Mouse (Mus musculus) liver, embryonic 14.5 days (tissue): ENCODE results near the gene Thap3.

Source experiments
- CTCF ChIP-seq: IDR thresholded peaks from 2 replicates; pipeline ENCODE4 v1.5.1; 2016; ENCODE audit warnings: antibody characterized with exemption, low read depth, control low read depth
- EP300 ChIP-seq: IDR thresholded peaks from 2 replicates; pipeline ENCODE4 v1.6.1; 2016; ENCODE audit warnings: antibody characterized with exemption, low read depth

DNA sequence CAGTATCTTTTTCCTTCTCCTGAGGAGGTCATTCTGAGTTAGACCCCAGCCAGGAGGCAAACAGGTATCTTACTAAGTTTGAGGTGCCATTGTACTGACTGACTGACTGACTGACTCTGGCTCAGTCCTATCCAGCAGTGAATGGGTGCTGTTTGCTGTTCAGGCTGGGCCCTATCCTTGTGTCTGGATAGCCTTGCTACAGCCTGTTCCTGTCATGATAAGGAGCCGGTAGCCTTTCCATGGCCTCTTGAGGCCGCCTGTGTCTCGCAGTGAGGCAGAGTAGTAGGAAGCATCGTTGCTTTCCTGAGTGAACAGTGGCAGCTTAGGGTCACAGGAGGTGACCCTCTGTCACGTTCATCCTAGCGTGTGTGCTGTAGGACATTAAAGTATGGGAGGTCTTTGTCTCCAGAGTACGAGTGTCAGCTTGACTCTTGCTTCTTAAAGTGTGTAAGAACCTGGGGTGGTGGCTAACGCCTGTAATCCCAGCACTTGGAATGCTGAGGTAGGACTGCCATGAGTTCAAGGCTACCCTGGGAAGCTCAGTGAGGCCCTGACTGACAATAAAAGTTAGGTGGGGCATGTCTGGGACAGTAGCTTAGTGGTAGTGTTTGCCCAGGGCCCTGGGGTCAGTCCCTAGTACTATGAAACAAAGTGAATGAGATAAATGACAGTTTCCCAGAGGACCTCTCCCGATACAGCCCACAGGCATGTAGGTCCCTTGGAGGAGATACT, 31.0 kb downstream of the Thap3 start:
- TF ChIP-seq CTCF (peak; percentile 32; the same call in 1 of the 2 replicates), EP300 (peak; percentile 87)
